ENCODE assay signal across 9 mouse cellular contexts in genomic region chr16:94362174-94362873, GRCm38 (mm10). TPM values are rescaled to one million over a fixed set of nuclear protein-coding genes. Genes with fewer than 3 reads are reported as not detected.
DNase-seq lines count a peak whose midpoint lies in the region; ATAC-seq and TF ChIP-seq lines count a peak whose summit lies in the region.
"Had no signal": no experiment of that assay in that cellular context is flagged by ENCODE, and none has a peak within 500 bp of the region (broad histone marks: within the 10 kb centered on the region; RNA-seq: fewer than 3 reads in every experiment).

No protein-coding gene starts in this region.

- no peaks in the 10 kb centered on the region for H3K9me3 ChIP-seq in liver, embryonic 11.5 days (ENCODE audit: control insufficient read depth, low read length)
- no peaks in the 10 kb centered on the region for H3K9me3 ChIP-seq in hindbrain, embryonic 12.5 days (replicated peaks)
- H3K9me3 ChIP-seq in limb, embryonic 14.5 days (ENCODE audit: control insufficient read depth, low read length), result no peaks in the 10 kb centered on the region
- H3K9me3 ChIP-seq: liver, embryonic 13.5 days had no signal

- no peaks in the 10 kb centered on the region for H3K27me3 ChIP-seq in liver, embryonic 11.5 days (replicated peaks; ENCODE audit: control insufficient read depth, insufficient read depth, low read length)
- H3K27me3 ChIP-seq in hindbrain, embryonic 12.5 days, result no peaks in the 10 kb centered on the region
- no peaks in the 10 kb centered on the region for H3K27me3 ChIP-seq in limb, embryonic 14.5 days (ENCODE audit: control insufficient read depth, insufficient read depth, low read length)
- H3K27me3 ChIP-seq: liver, embryonic 13.5 days had no signal

- peaks cover 10% of the 10 kb centered on the region for H3K4me1 ChIP-seq in liver, embryonic 11.5 days (replicated peaks; ENCODE audit: control insufficient read depth, insufficient read depth, low read length)
- H3K4me1 ChIP-seq in hindbrain, embryonic 12.5 days, result peaks cover 8% of the 10 kb centered on the region
- H3K4me1 ChIP-seq in limb, embryonic 14.5 days (ENCODE audit: control insufficient read depth, insufficient read depth, low read length), result no peaks in the 10 kb centered on the region

- no peaks in the 10 kb centered on the region; the same call in 1 of the 2 replicates for H3K36me3 ChIP-seq in liver, embryonic 11.5 days (ENCODE audit: control insufficient read depth, insufficient read depth, low read length)
- 0 out of 2 replicates have a peak, but pooled peaks cover 4% of the 10 kb centered on the region for H3K36me3 ChIP-seq in hindbrain, embryonic 12.5 days
- H3K36me3 ChIP-seq in limb, embryonic 14.5 days (ENCODE audit: control insufficient read depth, insufficient read depth, low read length), result peaks cover 4% of the 10 kb centered on the region
- H3K36me3 ChIP-seq: liver, embryonic 13.5 days had no signal

- no peak; the same call in 1 of the 2 replicates for ATAC-seq in liver, embryonic 11.5 days (replicated peaks; ENCODE audit: low FRiP score)
- peak; percentile 75 for ATAC-seq in hindbrain, embryonic 12.5 days (ENCODE audit: low FRiP score)
- ATAC-seq in limb, embryonic 14.5 days (ENCODE audit: low FRiP score, low read depth), result no peak

- WGBS in liver, embryonic 11.5 days, result 48% methylated on average over 10 of the region's 10 CpGs
- WGBS in hindbrain, embryonic 12.5 days, result 45% methylated on average over 10 of the region's 10 CpGs
- 53% methylated on average over 10 of the region's 10 CpGs for WGBS in limb, embryonic 14.5 days

- H3K27ac ChIP-seq in liver, embryonic 11.5 days (ENCODE audit: low read depth, low read length), result no peak overlapping the region
- H3K27ac ChIP-seq in hindbrain, embryonic 12.5 days, result no peak overlapping the region
- H3K27ac ChIP-seq in limb, embryonic 14.5 days (replicated peaks; ENCODE audit: low read depth, low read length), result 0 out of 2 replicates have a peak overlapping the region, but pooled peaks have one; percentile 5
- H3K27ac ChIP-seq: liver, embryonic 13.5 days had no signal

- H3K4me3 ChIP-seq in liver, embryonic 11.5 days (ENCODE audit: low read depth, low read length), result no peak overlapping the region
- H3K4me3 ChIP-seq in hindbrain, embryonic 12.5 days, result no peak overlapping the region
- H3K4me3 ChIP-seq in limb, embryonic 14.5 days (replicated peaks; ENCODE audit: low read length), result no peak overlapping the region
- H3K4me3 ChIP-seq: liver, embryonic 13.5 days had no signal

- TF ChIP-seq POLR2A in limb, embryonic 14.5 days (IDR thresholded peaks at IDR 0.05; ENCODE audit: borderline replicate concordance, extremely low read depth, insufficient read depth, insufficient read length), result no peak

- DNase-seq in liver, result peak; percentile 18
- DNase-seq in liver, embryonic 11.5 days (ENCODE audit: low spot score), result no peak
- peak; percentile 31 to 51 for DNase-seq in adrenal gland, postnatal 4 days (ENCODE audit: low spot score in 2 of 2)
- peak; percentile 34 for DNase-seq in forelimb bud, embryonic 11.5 days (ENCODE audit: low read depth, low spot score)
- DNase-seq in limb, embryonic 14.5 days (ENCODE audit: low spot score), result peak; percentile 35
- DNase-seq in right cerebral cortex, postnatal 10 days (ENCODE audit: low spot score in 2 of 2), result peak; percentile 85 to 92
- DNase-seq in c-Kit-positive CD71-positive TER-119-positive erythroid progenitor cells, embryonic 14.5 days (ENCODE audit: low spot score), result no peak
- DNase-seq: liver, embryonic 13.5 days had no signal

- no peak overlapping the region for H3K4me2 ChIP-seq in liver, embryonic 11.5 days
- no peak overlapping the region for H3K4me2 ChIP-seq in hindbrain, embryonic 12.5 days (replicated peaks)
- no peak overlapping the region for H3K4me2 ChIP-seq in limb, embryonic 14.5 days (replicated peaks; ENCODE audit: low read depth, low read length, severe bottlenecking)
- H3K4me2 ChIP-seq: liver, embryonic 13.5 days had no signal

- H3K9ac ChIP-seq in liver, embryonic 11.5 days (ENCODE audit: low read depth, low read length), result no peak overlapping the region
- no peak overlapping the region for H3K9ac ChIP-seq in hindbrain, embryonic 12.5 days
- H3K9ac ChIP-seq in limb, embryonic 14.5 days (ENCODE audit: low read depth, low read length, severe bottlenecking), result no peak overlapping the region
- H3K9ac ChIP-seq: liver, embryonic 13.5 days had no signal

RNA-seq across cellular contexts. Expression of gene Ttc3, which starts 8.1 kb away (rescaled TPM):
- 101 and 106 TPM in 2 replicates for polyA plus RNA-seq in liver, embryonic 11.5 days (2014; fragmentation: Nextera tagmentation; extraction: Ambion mirVana)
- total RNA-seq in adrenal gland, postnatal 4 days (2021), result 100 to 1,000 TPM; 163 to 178 TPM
- polyA plus RNA-seq in hindbrain, embryonic 12.5 days (2016; fragmentation: Nextera tagmentation; extraction: Ambion mirVana), result 609 and 686 TPM in 2 replicates
- polyA plus RNA-seq in limb, embryonic 14.5 days (2012; rRNA removed), result 113 and 123 TPM in 2 replicates
- 294 and 297 TPM in 2 replicates for polyA plus RNA-seq in limb, embryonic 14.5 days (2014; fragmentation: Nextera tagmentation; extraction: Ambion mirVana)

RNA-seq across cellular contexts. Expression of gene Pigp, which starts 9.3 kb away (rescaled TPM):
- 90.4 and 91.6 TPM in 2 replicates for polyA plus RNA-seq in liver, embryonic 11.5 days (2014; fragmentation: Nextera tagmentation; extraction: Ambion mirVana)
- 100 to 1,000 TPM; 101 to 106 TPM for total RNA-seq in adrenal gland, postnatal 4 days (2021)
- polyA plus RNA-seq in hindbrain, embryonic 12.5 days (2016; fragmentation: Nextera tagmentation; extraction: Ambion mirVana), result 104 and 116 TPM in 2 replicates
- 75.3 and 83.2 TPM in 2 replicates for polyA plus RNA-seq in limb, embryonic 14.5 days (2012; rRNA removed)
- 86.3 and 101 TPM in 2 replicates for polyA plus RNA-seq in limb, embryonic 14.5 days (2014; fragmentation: Nextera tagmentation; extraction: Ambion mirVana)

RNA-seq across cellular contexts. Expression of gene Ripply3, which starts 34.1 kb away (rescaled TPM):
- polyA plus RNA-seq in liver, embryonic 11.5 days (2014; fragmentation: Nextera tagmentation; extraction: Ambion mirVana), result 4.7 and 5.2 TPM in 2 replicates
- total RNA-seq in adrenal gland, postnatal 4 days (2021), result 1 to 10 TPM; 5.5 to 6.2 TPM
- polyA plus RNA-seq in hindbrain, embryonic 12.5 days (2016; fragmentation: Nextera tagmentation; extraction: Ambion mirVana), result 3.6 and 3.7 TPM in 2 replicates
- polyA plus RNA-seq in limb, embryonic 14.5 days (2012; rRNA removed), result 2.3 and 2.9 TPM in 2 replicates
- 5.2 TPM in 2 replicates for polyA plus RNA-seq in limb, embryonic 14.5 days (2014; fragmentation: Nextera tagmentation; extraction: Ambion mirVana)

RNA-seq across cellular contexts. Expression of gene Hlcs, which starts 49.0 kb away (rescaled TPM):
- polyA plus RNA-seq in liver, embryonic 11.5 days (2014; fragmentation: Nextera tagmentation; extraction: Ambion mirVana), result 7.1 and 7.4 TPM in 2 replicates
- 10 to 100 TPM; 20.6 to 23.1 TPM for total RNA-seq in adrenal gland, postnatal 4 days (2021)
- polyA plus RNA-seq in hindbrain, embryonic 12.5 days (2016; fragmentation: Nextera tagmentation; extraction: Ambion mirVana), result 10.0 and 11.0 TPM in 2 replicates
- polyA plus RNA-seq in limb, embryonic 14.5 days (2012; rRNA removed), result 6.1 and 7.1 TPM in 2 replicates
- polyA plus RNA-seq in limb, embryonic 14.5 days (2014; fragmentation: Nextera tagmentation; extraction: Ambion mirVana), result 6.3 and 6.4 TPM in 2 replicates

Comparison
In these comparisons a context has a peak if more than half of its experiments do, and no peak if none do; other contexts are left out.
1. DNase-seq: peak in liver (single experiment), adrenal gland, postnatal 4 days (2 of 2), forelimb bud, embryonic 11.5 days (single experiment), limb, embryonic 14.5 days (single experiment) and right cerebral cortex, postnatal 10 days (2 of 2); none in liver, embryonic 11.5 days (single experiment) and c-Kit-positive CD71-positive TER-119-positive erythroid progenitor cells, embryonic 14.5 days (single experiment).